Mouse (Mus musculus) thymus, adult 2 months (tissue): Measurements from ENCODE around the gene Spryd7. TPM values are rescaled to one million over a fixed set of nuclear protein-coding genes. Genes with fewer than 3 reads are reported as not detected.
"Not testable (repeated sequence)": the region's sequence is repeated elsewhere in the genome, so short reads cannot be mapped to it uniquely, and the experiment has no call there.

ENCODE experiments used
- DNase-seq: peaks from one replicate; pipeline ENCODE4 v3.0.0; 2021
- H3K27ac ChIP-seq: fragments of 200-500 bp; 2 replicates; pipeline ENCODE4 v1.5.1; 2012; ENCODE audit warnings: low read length, control low read depth; ENCODE audit not compliant: control insufficient read depth, insufficient read depth
- H3K27me3 ChIP-seq: fragments of 200-500 bp; 2 replicates; pipeline ENCODE4 v1.6.1; 2012; ENCODE audit warnings: mild to moderate bottlenecking, low read length, moderate library complexity, mixed read lengths; ENCODE audit not compliant: control insufficient read depth, insufficient read depth
- H3K36me3 ChIP-seq: fragments of 200-500 bp; 2 replicates; pipeline ENCODE4 v1.6.1; 2012; ENCODE audit warnings: mild to moderate bottlenecking, low read length, moderate library complexity; ENCODE audit not compliant: control insufficient read depth, insufficient read depth
- H3K4me1 ChIP-seq: fragments of 200-500 bp; replicated peaks from 2 replicates; pipeline ENCODE4 v1.6.1; 2012; ENCODE audit warnings: low read length; ENCODE audit not compliant: control insufficient read depth, insufficient read depth
- H3K4me3 ChIP-seq: fragments of 200-500 bp; 2 replicates; pipeline ENCODE4 v1.5.1; 2012; ENCODE audit warnings: mild to moderate bottlenecking, low read length, control low read depth, moderate library complexity; ENCODE audit not compliant: control insufficient read depth, insufficient read depth
- CTCF ChIP-seq: fragments of 200-500 bp; IDR thresholded peaks from 2 replicates; pipeline ENCODE4 v1.5.1; 2012; ENCODE audit warnings: mild to moderate bottlenecking, control low read depth, low read length, moderate library complexity, borderline replicate concordance; ENCODE audit not compliant: control insufficient read depth, poor library complexity, insufficient read depth; ENCODE audit errors: extremely low read depth
- POLR2A ChIP-seq: fragments of 200-500 bp; IDR thresholded peaks from 2 replicates; pipeline ENCODE4 v1.6.1; 2012; ENCODE audit warnings: mild to moderate bottlenecking, low read length, control low read depth, moderate library complexity; ENCODE audit not compliant: control insufficient read depth, poor library complexity, insufficient read depth; ENCODE audit errors: extremely low read depth
- WGBS: fragments of 180-500 bp; shearing (Covaris S2); methylation state at CpG from one replicate; pipeline ENCODE4 v1.1.7; 2018; 5-methylcytosine and 5-hydroxymethylcytosine counted together
- polyA plus RNA-seq: library from polyadenylated mRNA; depleted of rRNA; stranded (reverse); fragments of >200 nt; gene quantifications from 2 replicates; pipeline ENCODE4 v1.2.3, GENCODE M21; 2012

Gene Spryd7
- polyA plus RNA-seq, 1 experiment: 8.7 TPM

DNA sequence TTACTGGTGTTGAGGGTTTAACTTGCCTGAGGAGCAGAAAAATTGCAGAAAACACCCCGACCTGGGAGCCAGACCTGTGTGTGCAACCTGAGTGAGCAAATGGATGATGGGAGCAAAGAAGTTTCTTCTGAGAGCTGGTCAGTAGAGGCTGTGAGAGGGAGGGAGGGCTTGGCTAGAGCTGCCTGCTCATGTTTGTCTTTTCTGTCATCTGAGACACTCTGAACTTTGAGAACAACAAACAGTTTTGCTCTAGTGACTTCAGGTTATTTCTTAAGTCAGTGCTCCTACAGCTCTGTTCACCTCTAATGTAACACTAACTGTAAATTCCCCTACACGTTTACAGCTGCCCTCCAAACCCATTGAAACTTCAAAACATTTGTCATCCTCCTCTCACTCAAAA lies 12.7 kb upstream of the Spryd7 start:
- TF ChIP-seq CTCF: no peak
- no peak for TF ChIP-seq POLR2A
- Histone ChIP-seq H3K4me3 (no peak overlapping the region), H3K4me1 (no peaks in the 10 kb centered on the region), H3K27ac (no peak overlapping the region), H3K36me3 (no peaks in the 10 kb centered on the region), H3K27me3 (no peaks in the 10 kb centered on the region)
- 77% methylated on average over 2 of the region's 2 CpGs for WGBS
- no peak for DNase-seq

DNA sequence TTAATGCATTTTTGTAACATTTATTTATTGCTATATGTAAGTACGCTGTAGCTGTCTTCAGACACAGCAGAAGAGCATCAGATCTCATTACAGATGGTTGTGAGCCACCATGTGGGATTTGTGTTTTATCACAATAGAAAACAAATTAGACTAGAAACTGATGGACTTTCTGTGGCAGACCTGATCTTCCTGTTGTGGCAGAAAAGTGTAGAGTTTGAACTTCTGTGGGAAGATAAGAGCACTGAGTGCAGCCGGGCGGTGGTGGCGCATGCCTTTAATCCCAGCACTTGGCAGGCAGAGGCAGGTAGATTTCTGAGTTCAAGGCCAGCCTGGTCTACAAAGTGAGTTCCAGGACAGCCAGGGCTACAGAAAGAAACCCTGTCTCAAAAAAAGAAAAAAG lies 9.5 kb upstream of the Spryd7 start:
- not testable (repeated sequence) for H3K27me3 ChIP-seq, H3K27ac ChIP-seq, DNase-seq, H3K4me3 ChIP-seq, H3K36me3 ChIP-seq, H3K4me1 ChIP-seq
- 57% methylated on average over 4 of the region's 4 CpGs for WGBS

DNA sequence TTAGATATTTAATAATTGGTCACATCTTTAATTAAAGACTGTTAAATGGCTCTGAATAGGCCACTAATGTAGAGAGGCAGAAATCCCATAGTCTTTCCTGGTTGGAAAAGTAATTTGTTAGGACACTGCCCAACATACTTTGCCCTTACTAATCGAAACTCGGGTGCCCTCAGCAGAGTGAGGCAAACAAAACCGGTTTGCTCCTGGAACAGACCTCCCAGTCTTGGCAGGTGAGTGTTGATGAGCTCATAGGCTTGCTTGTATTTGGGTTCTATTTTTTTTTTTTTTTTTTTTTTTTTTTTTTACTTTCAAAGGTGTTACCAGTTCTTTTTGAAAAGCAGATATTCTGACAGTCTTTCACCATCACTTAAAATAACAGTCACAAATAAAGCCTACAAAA lies 3.2 kb upstream of the Spryd7 start:
- Histone ChIP-seq H3K27me3 (no peaks in the 10 kb centered on the region), H3K36me3 (no peaks in the 10 kb centered on the region), H3K4me3 (no peak overlapping the region), H3K4me1 (peaks cover 7% of the 10 kb centered on the region; the same call in 1 of the 2 replicates), H3K27ac (no peak overlapping the region)
- TF ChIP-seq CTCF: no peak
- no peak for TF ChIP-seq POLR2A
- WGBS: 91% methylated on average over 3 of the region's 3 CpGs
- no peak for DNase-seq

DNA sequence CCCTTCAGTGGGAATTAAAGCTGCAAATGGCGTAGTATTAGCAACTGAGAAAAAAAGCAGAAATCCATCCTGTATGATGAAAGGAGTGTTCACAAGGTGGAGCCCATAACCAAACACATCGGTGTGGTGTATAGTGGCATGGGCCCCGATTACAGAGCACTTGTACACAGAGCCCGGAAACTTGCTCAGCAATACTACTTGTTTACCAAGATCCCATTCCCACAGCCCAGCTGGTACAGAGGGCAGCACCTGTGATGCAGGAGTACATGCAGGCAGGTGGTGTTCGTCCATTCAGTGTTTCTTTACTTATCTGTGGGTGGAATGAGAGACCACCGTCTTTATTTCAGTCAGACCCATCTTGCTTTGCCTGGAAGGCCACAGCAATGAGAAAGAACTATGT lies 2.2 kb upstream of the Spryd7 start:
- H3K4me1 ChIP-seq: peaks cover 7% of the 10 kb centered on the region; the same call in 1 of the 2 replicates
- DNase-seq: no peak
- no peak overlapping the region for H3K4me3 ChIP-seq
- no peak overlapping the region for H3K27ac ChIP-seq
- TF ChIP-seq POLR2A (no peak), CTCF (no peak)
- WGBS: 96% methylated on average over 6 of the region's 6 CpGs
- H3K36me3 ChIP-seq: no peaks in the 10 kb centered on the region
- H3K27me3 ChIP-seq: no peaks in the 10 kb centered on the region

DNA sequence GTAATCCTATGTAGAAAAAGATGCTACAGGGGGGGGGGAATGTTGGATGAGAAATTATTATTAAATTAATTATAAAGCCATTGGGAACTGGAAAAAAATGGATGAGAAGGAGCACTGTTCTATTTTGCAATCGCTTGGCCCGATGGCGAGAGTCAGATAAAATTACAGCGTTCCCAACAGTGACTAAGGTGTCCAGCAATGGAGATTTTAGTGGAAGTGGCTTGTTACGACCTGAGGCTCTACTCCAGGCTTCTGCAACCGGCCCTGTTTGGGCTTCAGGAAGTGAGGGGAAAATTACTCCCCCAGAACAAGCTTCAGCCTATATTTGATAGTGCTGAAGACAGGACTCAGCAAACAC lies 776 bp downstream of the Spryd7 start:
- H3K27ac ChIP-seq: no peak overlapping the region
- H3K4me3 ChIP-seq: peak overlapping the region; percentile 64
- 8% methylated on average over 6 of the region's 6 CpGs for WGBS
- H3K4me1 ChIP-seq: peaks cover 7% of the 10 kb centered on the region; the same call in 1 of the 2 replicates
- DNase-seq: no peak
- H3K27me3 ChIP-seq: no peaks in the 10 kb centered on the region
- no peak for TF ChIP-seq CTCF
- no peak for TF ChIP-seq POLR2A
- H3K36me3 ChIP-seq: no peaks in the 10 kb centered on the region

DNA sequence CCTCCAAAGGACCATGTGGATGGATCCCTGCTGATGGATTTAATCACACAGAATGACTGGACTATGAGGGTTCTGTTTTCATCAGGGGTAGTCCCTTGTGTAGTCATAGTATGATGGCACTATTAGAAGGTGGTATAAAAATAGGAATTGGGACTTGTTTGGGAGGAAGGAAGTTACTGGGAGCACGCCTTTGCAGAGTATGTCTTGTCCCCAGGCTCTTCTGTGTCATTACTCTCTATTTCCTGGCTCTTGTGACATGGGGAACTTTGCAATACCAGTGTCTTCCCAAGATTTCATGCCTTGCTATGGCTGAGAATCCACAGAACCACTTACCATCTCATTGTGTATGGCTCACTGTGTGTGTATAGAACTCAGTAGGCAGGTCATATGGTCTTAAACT lies 8.1 kb downstream of the Spryd7 start:
- Histone ChIP-seq H3K36me3 (no peaks in the 10 kb centered on the region), H3K27ac (no peak overlapping the region), H3K4me1 (no peaks in the 10 kb centered on the region), H3K27me3 (no peaks in the 10 kb centered on the region), H3K4me3 (no peak overlapping the region)
- DNase-seq: no peak
- WGBS: 96% methylated on average over 1 of the region's 1 CpGs
- no peak for TF ChIP-seq CTCF
- no peak for TF ChIP-seq POLR2A

DNA sequence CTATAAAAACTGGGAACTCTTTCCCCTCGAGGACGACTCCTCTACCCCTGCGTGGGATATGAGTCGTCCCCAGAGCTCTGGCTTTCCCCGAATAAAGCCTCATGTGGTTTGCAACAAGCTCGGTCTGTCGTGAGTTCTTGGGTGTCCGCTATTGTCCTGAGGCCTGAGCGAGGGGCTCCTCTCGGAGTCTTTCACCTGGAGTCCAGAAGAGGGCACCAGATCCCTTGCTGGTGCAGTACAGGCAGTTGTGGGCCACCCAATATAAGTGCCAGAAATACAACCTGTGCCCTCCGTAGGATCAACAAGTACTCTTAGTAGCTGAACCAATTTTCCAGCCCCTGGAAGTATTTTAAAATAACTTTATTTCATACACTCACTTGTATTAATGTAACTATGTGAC lies 18.9 kb downstream of the Spryd7 start:
- H3K27me3 ChIP-seq, DNase-seq, H3K27ac ChIP-seq, H3K4me3 ChIP-seq, H3K36me3 ChIP-seq, H3K4me1 ChIP-seq: not testable (repeated sequence)
- 96% methylated on average over 9 of the region's 11 CpGs for WGBS
